Mouse (Mus musculus) erythroblast, embryonic 14.5 days (primary cell): Measurements from ENCODE around the gene Zfp1.

Source experiments
- GATA1 ChIP-seq: IDR thresholded peaks from 2 replicates; pipeline ENCODE4 v1.6.1; 2012; ENCODE audit warnings: low read length, inconsistent platforms, mixed read lengths
- TAL1 ChIP-seq: IDR thresholded peaks from 3 replicates; pipeline ENCODE4 v1.6.1; 2012; ENCODE audit warnings: low read length, inconsistent platforms, mixed read lengths

- TF ChIP-seq GATA1 (no peak), TAL1 (no peak)
These were observed 21.1 kb upstream of the Zfp1 start for GRCm38 (mm10) chr8:111622104-111622503.
